Mouse (Mus musculus): ENCODE measurements at regions not wholly inside any gene's neighbourhood (a gene's known extent, or its start where the extent isn't known, plus 50 kb on each side); places are given as distances from the start of the nearest gene placed in this dataset.

DNA sequence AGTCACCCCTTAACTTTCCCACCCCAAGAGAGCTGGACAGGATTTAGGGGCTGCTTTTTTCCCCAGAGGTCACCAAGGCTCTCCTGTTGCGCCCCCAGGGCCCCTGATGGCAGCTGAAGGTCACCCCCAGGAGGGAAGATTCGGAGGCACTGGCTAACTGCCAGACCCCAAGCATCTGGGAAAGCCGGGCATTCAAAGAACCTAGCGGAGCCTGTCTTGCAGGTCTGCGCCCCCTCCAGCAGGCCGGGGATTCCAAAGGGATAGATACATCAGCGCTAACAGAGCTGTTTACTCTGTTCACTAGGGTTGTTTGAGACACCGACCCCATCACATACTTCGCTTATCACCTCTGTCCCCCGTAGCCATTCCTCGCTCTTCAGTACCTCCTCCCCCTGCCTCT is 154.6 kb upstream of the Usp9x start:
- H3K27ac ChIP-seq (ENCODE audit: insufficient read depth, low read depth), result no peak overlapping the region
- H3K4me1 ChIP-seq (ENCODE audit: control insufficient read depth in 1 of 2, insufficient read depth in 2 of 2), result no peaks in the 10 kb centered on the region
- H3K4me3 ChIP-seq (replicated peaks in 1 of 3; ENCODE audit: low read depth in 2 of 3, low read length in 2 of 3, poor library complexity in 1 of 3), result no peak overlapping the region
- no peaks in the 10 kb centered on the region for H3K36me3 ChIP-seq (replicated peaks in 1 of 2; ENCODE audit: control insufficient read depth in 1 of 2, insufficient read depth in 1 of 2, low read length in 1 of 2)
- H3K27me3 ChIP-seq (replicated peaks), result no peaks in the 10 kb centered on the region
- no peak overlapping the region for H3K9ac ChIP-seq (ENCODE audit: insufficient read depth, low read depth)
- no peak overlapping the region for H3K4me2 ChIP-seq (ENCODE audit: insufficient read depth, low read depth, poor library complexity, severe bottlenecking)
- no peaks in the 10 kb centered on the region for H3K79me2 ChIP-seq (replicated peaks; ENCODE audit: control insufficient read depth, extremely low read depth, insufficient read depth, poor library complexity, severe bottlenecking)
- no peak for TF ChIP-seq MAX (IDR thresholded peaks at IDR 0.05; ENCODE audit: low read length)
- TF ChIP-seq RCOR1 (conservative IDR thresholded peaks at IDR 0.05; ENCODE audit: low read depth, low read length), result no peak
- no peak for TF ChIP-seq IRF4 (IDR thresholded peaks at IDR 0.05; ENCODE audit: low read depth, low read length)
- TF ChIP-seq EP300 (IDR thresholded peaks at IDR 0.05; ENCODE audit: low read length), result no peak
- TF ChIP-seq USF2 (conservative IDR thresholded peaks at IDR 0.05; ENCODE audit: low read depth, low read length), result no peak
- no peak for TF ChIP-seq NRF1 (IDR thresholded peaks at IDR 0.05; ENCODE audit: low read depth, low read length)
- TF ChIP-seq JUND (conservative IDR thresholded peaks at IDR 0.05; ENCODE audit: low read depth, low read length), result no peak
- in situ Hi-C loops (cut with MboI; ENCODE audit: low pct_ligation_motif_present, low pct_unique_long_range_greater_than_20kb, low sequenced_read_pairs) (no loop called here), dilution Hi-C loops (cut with MboI; ENCODE audit: extremely low pct_ligation_motif_present, extremely low pct_unique_long_range_greater_than_20kb, low sequenced_read_pairs) (no loop called here)
- DNase-seq (ENCODE audit: extremely low read depth), result no peak
- H3K9me3 ChIP-seq (replicated peaks; ENCODE audit: low read length), result no peaks in the 10 kb centered on the region

DNA sequence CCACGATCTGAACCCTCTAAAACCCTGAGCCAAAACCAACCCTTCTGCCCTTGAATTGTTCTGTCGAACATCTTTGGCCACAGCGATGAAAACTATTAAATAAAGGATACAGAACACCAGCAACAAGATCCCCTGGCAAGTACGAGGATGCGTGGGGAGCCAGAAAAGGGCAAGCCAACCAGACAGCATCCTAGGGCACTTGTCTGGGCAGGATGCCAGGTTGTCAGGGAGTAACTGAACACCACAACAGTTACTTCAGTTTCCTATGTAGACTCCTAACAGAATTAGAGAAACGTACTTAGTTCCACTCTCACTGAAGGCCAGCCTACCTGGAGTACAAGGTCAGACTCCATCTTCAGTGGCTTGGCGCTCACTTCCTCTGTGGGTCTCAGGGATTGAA is 138.4 kb upstream of the Med14 start:
- no peak for DNase-seq (ENCODE audit: extremely low read depth)
- Histone ChIP-seq H3K27ac (ENCODE audit: insufficient read depth, low read depth) (no peak overlapping the region), H3K27me3 (replicated peaks) (no peaks in the 10 kb centered on the region), H3K9me3 (replicated peaks; ENCODE audit: low read length) (no peaks in the 10 kb centered on the region), H3K4me1 (ENCODE audit: control insufficient read depth in 1 of 2, insufficient read depth in 2 of 2) (no peaks in the 10 kb centered on the region; a peak in 1 of 4 replicates), H3K79me2 (replicated peaks; ENCODE audit: control insufficient read depth, extremely low read depth, insufficient read depth, poor library complexity, severe bottlenecking) (no peaks in the 10 kb centered on the region), H3K4me3 (replicated peaks in 1 of 3; ENCODE audit: low read depth in 2 of 3, low read length in 2 of 3, poor library complexity in 1 of 3) (no peak overlapping the region), H3K9ac (ENCODE audit: insufficient read depth, low read depth) (no peak overlapping the region), H3K36me3 (replicated peaks in 1 of 2; ENCODE audit: control insufficient read depth in 1 of 2, insufficient read depth in 1 of 2, low read length in 1 of 2) (no peaks in the 10 kb centered on the region), H3K4me2 (ENCODE audit: insufficient read depth, low read depth, poor library complexity, severe bottlenecking) (no peak overlapping the region)
- in situ Hi-C loops (cut with MboI; ENCODE audit: low pct_ligation_motif_present, low pct_unique_long_range_greater_than_20kb, low sequenced_read_pairs), result no loop called here
- dilution Hi-C loops (cut with MboI; ENCODE audit: extremely low pct_ligation_motif_present, extremely low pct_unique_long_range_greater_than_20kb, low sequenced_read_pairs), result no loop called here
- TF ChIP-seq CHD1 (IDR thresholded peaks at IDR 0.05; ENCODE audit: low read depth, low read length), result no peak
- TF ChIP-seq MAFK (IDR thresholded peaks at IDR 0.05; ENCODE audit: insufficient replicate concordance, low read length), result no peak
- no peak for TF ChIP-seq UBTF (IDR thresholded peaks at IDR 0.05; ENCODE audit: low read depth, low read length)
- TF ChIP-seq TBP (conservative IDR thresholded peaks at IDR 0.05; ENCODE audit: low read depth, low read length), result no peak
- no peak for TF ChIP-seq CTCF (conservative IDR thresholded peaks at IDR 0.05 in 1 of 2, IDR thresholded peaks at IDR 0.05 in 1 of 2; ENCODE audit: low read depth in 2 of 2, low read length in 2 of 2)
- no peak for TF ChIP-seq IRF4 (IDR thresholded peaks at IDR 0.05; ENCODE audit: low read depth, low read length)
- TF ChIP-seq MAX (IDR thresholded peaks at IDR 0.05; ENCODE audit: low read length), result no peak
- TF ChIP-seq EP300 (IDR thresholded peaks at IDR 0.05; ENCODE audit: low read length), result no peak

DNA sequence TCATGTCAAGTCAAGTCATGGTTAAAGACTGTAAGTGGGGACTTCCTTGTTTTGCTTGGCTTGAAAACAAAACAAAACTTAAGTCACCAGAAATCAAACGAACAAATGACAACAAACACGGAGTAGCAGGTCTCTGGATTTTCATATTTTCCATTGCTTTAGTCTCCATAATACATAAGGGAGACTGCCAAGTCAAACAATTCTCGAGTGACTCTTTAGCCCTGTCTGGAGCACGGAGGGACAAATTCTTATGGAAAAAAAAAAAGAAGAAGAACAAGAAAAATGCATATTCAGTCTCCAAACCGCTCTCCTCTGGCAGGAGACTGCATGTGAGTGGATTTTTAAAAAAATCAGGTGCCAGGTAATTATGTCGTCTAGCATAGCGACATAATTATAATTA is 129.6 kb upstream of the Med14 start:
- no peaks in the 10 kb centered on the region for H3K36me3 ChIP-seq (replicated peaks in 1 of 2; ENCODE audit: control insufficient read depth in 1 of 2, insufficient read depth in 1 of 2, low read length in 1 of 2)
- H3K27me3 ChIP-seq (replicated peaks), result no peaks in the 10 kb centered on the region
- in situ Hi-C loops (cut with MboI; ENCODE audit: low pct_ligation_motif_present, low pct_unique_long_range_greater_than_20kb, low sequenced_read_pairs) (no loop called here), dilution Hi-C loops (cut with MboI; ENCODE audit: extremely low pct_ligation_motif_present, extremely low pct_unique_long_range_greater_than_20kb, low sequenced_read_pairs) (no loop called here)
- DNase-seq (ENCODE audit: extremely low read depth), result no peak
- no peak overlapping the region for H3K4me3 ChIP-seq (replicated peaks in 1 of 3; ENCODE audit: low read depth in 2 of 3, low read length in 2 of 3, poor library complexity in 1 of 3)
- TF ChIP-seq ZMIZ1 (IDR thresholded peaks at IDR 0.05; ENCODE audit: low read depth, low read length) (no peak), MEF2A (IDR thresholded peaks at IDR 0.05; ENCODE audit: borderline replicate concordance, low read depth, low read length) (no peak)
- H3K4me1 ChIP-seq (ENCODE audit: control insufficient read depth in 1 of 2, insufficient read depth in 2 of 2), result no peaks in the 10 kb centered on the region
- H3K4me2 ChIP-seq (ENCODE audit: insufficient read depth, low read depth, poor library complexity, severe bottlenecking), result no peak overlapping the region
- H3K9ac ChIP-seq (ENCODE audit: insufficient read depth, low read depth), result no peak overlapping the region
- no peak overlapping the region for H3K27ac ChIP-seq (ENCODE audit: insufficient read depth, low read depth)
- no peaks in the 10 kb centered on the region for H3K9me3 ChIP-seq (replicated peaks; ENCODE audit: low read length)
- H3K79me2 ChIP-seq (replicated peaks; ENCODE audit: control insufficient read depth, extremely low read depth, insufficient read depth, poor library complexity, severe bottlenecking), result no peaks in the 10 kb centered on the region
